Mouse (Mus musculus): ENCODE data around the gene Cdkl3.

Gene Cdkl3

GRCm38 (mm10) chr11:52018217-52018616 is 14.2 kb downstream of the Cdkl3 start:
- DNase-seq: no peak

- DNase-seq: no peak
Measured at GRCm38 (mm10) chr11:52032356-52032755, 28.3 kb downstream of the Cdkl3 start.

- no peak for DNase-seq
Measured at GRCm38 (mm10) chr11:52033953-52034352, 29.9 kb downstream of the Cdkl3 start.

GRCm38 (mm10) chr11:52035905-52036304 is 31.9 kb downstream of the Cdkl3 start:
- no peak for DNase-seq

GRCm38 (mm10) chr11:52037659-52038058 is 33.6 kb downstream of the Cdkl3 start:
- no peak for DNase-seq

- DNase-seq: no peak
Measured at GRCm38 (mm10) chr11:52043224-52043623, 39.2 kb downstream of the Cdkl3 start.

GRCm38 (mm10) chr11:52044156-52044555 is 40.1 kb downstream of the Cdkl3 start:
- DNase-seq: no peak

- no peak for DNase-seq
Measured at GRCm38 (mm10) chr11:52046446-52047165, 42.6 kb downstream of the Cdkl3 start.

GRCm38 (mm10) chr11:52053371-52053770 is 49.4 kb downstream of the Cdkl3 start:
- no peak for DNase-seq

- DNase-seq: no peak
Measured at GRCm38 (mm10) chr11:52054728-52055127, 50.7 kb downstream of the Cdkl3 start.

GRCm38 (mm10) chr11:52056198-52056597 is 52.2 kb downstream of the Cdkl3 start:
- DNase-seq: no peak

- no peak for DNase-seq
Measured at GRCm38 (mm10) chr11:52059001-52059400, 55.0 kb downstream of the Cdkl3 start.

GRCm38 (mm10) chr11:52060315-52060714 is 56.3 kb downstream of the Cdkl3 start:
- no peak for DNase-seq

- no peak for DNase-seq
Measured at GRCm38 (mm10) chr11:52062406-52062805, 58.4 kb downstream of the Cdkl3 start.

GRCm38 (mm10) chr11:52064398-52064797 is 60.4 kb downstream of the Cdkl3 start:
- no peak for DNase-seq

- no peak for DNase-seq
Measured at GRCm38 (mm10) chr11:52065841-52066240, 61.8 kb downstream of the Cdkl3 start.

- DNase-seq: no peak
Measured at GRCm38 (mm10) chr11:52071768-52072167, 67.7 kb downstream of the Cdkl3 start.

- no peak for DNase-seq
Measured at GRCm38 (mm10) chr11:52073528-52074170, 69.6 kb downstream of the Cdkl3 start.

GRCm38 (mm10) chr11:52074626-52075470 is 70.8 kb downstream of the Cdkl3 start:
- DNase-seq: no peak

GRCm38 (mm10) chr11:52075794-52076633 is 72.0 kb downstream of the Cdkl3 start:
- no peak for DNase-seq

- no peak for DNase-seq
Measured at GRCm38 (mm10) chr11:52076742-52077352, 72.8 kb downstream of the Cdkl3 start.

- DNase-seq: no peak
Measured at GRCm38 (mm10) chr11:52077939-52078338, 73.9 kb downstream of the Cdkl3 start.
